Mouse (Mus musculus) heart, adult 9 months (tissue): ENCODE results near the gene Maf.

Experiments used
- DNase-seq, 2 experiments: peaks; one replicate each; pipeline ENCODE4 v3.0.0; 2022; ENCODE audit warnings: low spot score in 2 of 2

Gene Maf

GRCm38 (mm10) chr8:115707731-115708590 is at the start of gene Maf:
Maf (minus strand) TSS chr8:115707794.
- peak; percentile 88 to 89 for DNase-seq

DNA sequence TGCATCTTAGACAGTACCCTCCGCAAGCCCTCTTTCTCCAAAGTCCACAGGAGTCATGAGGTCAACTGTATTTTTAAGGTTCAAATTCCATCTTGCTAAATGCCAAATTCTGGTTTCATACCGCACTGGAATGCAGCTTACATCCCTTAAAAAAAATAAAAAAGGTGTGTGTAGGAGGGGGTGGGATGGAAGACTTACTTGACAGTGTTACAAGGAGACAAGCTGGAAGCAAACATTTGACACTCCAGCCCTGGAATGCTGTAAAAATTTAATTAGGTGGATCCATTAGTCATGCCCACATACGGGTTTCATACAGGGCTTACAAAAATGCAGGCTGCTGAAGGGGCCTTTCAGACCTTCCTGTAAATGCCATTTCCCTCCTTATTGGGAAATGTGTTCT is 49.4 kb upstream of the Maf start:
- DNase-seq, result no peak

- DNase-seq, result peak; percentile 16 to 23
These were observed 48.4 kb upstream of the Maf start for GRCm38 (mm10) chr8:115756027-115756426.

DNA sequence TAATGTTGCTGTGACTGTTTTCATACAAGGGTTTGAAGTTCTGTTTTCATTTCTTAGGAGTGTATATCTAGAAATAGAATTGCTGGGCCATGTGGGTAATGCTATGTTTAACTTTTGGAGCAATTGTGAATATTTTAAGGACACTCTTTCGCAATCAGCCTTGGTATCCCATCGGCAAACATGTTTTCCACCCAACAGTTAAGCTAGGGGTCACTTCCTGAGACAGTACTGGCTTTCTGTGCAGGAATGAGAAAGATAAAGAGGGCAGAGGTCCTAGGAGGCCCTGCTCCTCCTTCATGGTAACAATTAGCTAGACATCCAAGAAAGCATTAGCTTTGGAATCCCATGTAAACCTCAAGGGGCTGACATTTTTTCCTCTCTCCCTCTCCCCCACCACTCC is 47.1 kb upstream of the Maf start:
- DNase-seq, result no peak

- no peak for DNase-seq
These were observed 46.2 kb upstream of the Maf start for GRCm38 (mm10) chr8:115753801-115754200.

GRCm38 (mm10) chr8:115747426-115747825 is 39.8 kb upstream of the Maf start:
- DNase-seq, result no peak

DNA sequence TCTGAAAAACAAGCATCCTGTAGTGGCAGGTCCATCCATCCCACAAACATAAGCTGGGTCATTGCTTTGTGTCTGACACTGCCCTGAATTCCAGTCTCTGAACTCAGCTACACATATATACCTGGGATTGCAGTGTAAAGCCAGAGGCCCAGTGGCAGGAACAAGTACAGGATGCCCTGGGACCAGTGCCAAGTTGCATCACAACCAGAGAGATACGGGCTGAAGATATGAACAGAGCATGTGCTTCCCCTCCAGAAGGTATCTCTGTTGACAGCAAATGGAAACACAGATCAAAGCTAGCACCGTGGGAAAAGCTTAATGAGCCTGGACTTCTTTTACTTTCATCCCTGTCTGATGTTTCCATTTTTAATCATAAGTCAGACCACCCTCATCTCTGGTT is 38.1 kb upstream of the Maf start:
- DNase-seq, result no peak

GRCm38 (mm10) chr8:115743441-115743840 is 35.8 kb upstream of the Maf start:
- no peak for DNase-seq

- no peak for DNase-seq
These were observed 35.1 kb upstream of the Maf start for GRCm38 (mm10) chr8:115742646-115743045.

DNA sequence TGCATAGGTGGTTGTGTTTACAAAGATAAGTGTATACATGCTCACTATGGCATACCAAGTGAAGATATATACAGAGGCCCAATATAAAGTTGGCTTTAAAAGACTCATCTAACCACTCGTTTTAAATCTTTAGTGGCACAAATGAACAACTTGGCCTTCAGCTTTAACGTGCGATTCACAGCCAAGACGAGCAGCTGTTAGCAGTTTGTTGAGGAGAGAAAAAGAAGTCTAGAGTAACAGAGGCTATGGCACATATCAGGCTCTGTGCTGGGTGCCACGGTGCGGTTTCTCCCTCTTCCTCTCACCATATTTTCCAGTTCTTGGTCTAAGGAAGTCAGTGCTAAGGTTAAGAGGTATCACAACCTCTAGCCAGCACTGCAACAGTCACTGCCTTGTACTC is 34.4 kb upstream of the Maf start:
- DNase-seq, result no peak

DNA sequence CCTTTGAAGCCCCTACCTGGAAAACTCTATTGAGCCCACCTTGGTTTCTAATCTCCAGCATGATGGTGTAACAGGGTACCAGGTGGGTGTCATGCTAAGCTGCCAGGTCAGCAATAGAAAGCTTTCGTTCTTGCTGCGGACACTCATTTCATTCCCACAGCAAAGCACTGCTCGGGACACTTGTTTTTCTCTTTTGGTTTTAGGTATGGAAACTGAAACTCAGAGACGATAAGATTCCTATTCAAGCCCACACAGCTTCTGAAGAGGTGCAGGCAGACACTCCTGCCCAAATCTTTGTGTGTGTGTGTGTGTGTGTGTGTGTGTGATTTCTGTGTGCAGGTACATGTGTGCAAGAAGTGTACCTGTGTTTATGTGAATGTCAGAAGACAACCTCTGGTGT is 32.2 kb upstream of the Maf start:
- no peak for DNase-seq

- no peak for DNase-seq
These were observed 24.8 kb upstream of the Maf start for GRCm38 (mm10) chr8:115732401-115732800.

GRCm38 (mm10) chr8:115726807-115727206 is 19.2 kb upstream of the Maf start:
- DNase-seq, result no peak

GRCm38 (mm10) chr8:115726231-115726630 is 18.6 kb upstream of the Maf start:
- DNase-seq, result no peak

- DNase-seq, result peak; percentile 33 to 40
These were observed 11.5 kb upstream of the Maf start for GRCm38 (mm10) chr8:115719126-115719525.

GRCm38 (mm10) chr8:115718621-115719020 is 11.0 kb upstream of the Maf start:
- no peak for DNase-seq

GRCm38 (mm10) chr8:115715262-115715661 is 7.7 kb upstream of the Maf start:
- DNase-seq, result no peak

GRCm38 (mm10) chr8:115711106-115711505 is 3.5 kb upstream of the Maf start:
- DNase-seq, result no peak

DNA sequence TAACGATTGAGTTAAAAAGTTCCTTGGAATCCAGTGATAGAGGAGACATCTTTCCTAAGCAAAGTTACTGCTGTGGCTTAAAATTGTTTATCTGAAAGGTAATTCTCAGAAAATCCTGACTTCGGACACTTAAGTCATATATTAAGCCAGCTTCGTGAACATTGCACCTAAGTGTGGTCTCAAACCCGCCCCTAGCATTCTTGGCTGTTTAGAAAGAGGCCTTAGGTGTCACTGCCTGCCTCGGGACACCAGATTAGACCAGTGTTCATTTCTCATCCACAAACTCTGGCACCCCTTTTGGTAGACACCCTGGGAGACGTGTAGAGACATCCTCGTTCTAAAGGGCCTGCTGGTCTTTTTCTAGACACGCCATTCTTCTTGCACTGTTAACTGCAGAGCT is 2.3 kb upstream of the Maf start:
- no peak for DNase-seq

GRCm38 (mm10) chr8:115708936-115709780 is 1.6 kb upstream of the Maf start:
- peak in 1 of 2 experiments; percentile 68 for DNase-seq

GRCm38 (mm10) chr8:115706861-115707730 is 498 bp downstream of the Maf start:
- DNase-seq, result peak; percentile 54 to 62

- DNase-seq, result peak in 1 of 2 experiments; percentile 17
These were observed 1.2 kb downstream of the Maf start for GRCm38 (mm10) chr8:115706411-115706860.
